Mouse (Mus musculus): ENCODE results near the gene Foxj2.

DNA sequence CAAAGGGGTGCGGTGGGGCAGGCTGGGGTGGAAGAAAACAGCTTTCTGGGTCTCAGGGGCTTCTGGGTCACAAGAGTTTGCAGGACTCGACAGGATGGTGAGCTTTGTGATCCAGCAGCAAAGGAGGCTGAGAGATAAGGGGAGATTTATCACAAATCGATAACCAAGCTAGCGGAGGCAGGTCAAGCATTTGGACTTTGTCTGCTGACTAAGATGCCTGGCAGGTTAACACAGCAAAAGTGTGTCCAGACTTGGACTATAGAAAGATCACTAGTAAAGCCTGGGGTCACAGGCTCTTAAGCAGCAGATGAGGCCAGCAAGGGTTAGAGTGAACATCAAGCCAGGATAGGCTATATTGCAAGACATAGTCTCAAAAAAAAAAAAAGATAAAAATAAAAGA, 38.5 kb upstream of the Foxj2 start:
- TF ChIP-seq GABPA (IDR thresholded peaks at IDR 0.05; ENCODE audit: insufficient replicate concordance, low read depth, low read length), result no peak
- no peak for TF ChIP-seq POLR2A (IDR thresholded peaks at IDR 0.05; ENCODE audit: low read depth, low read length)
- TF ChIP-seq CTCF (conservative IDR thresholded peaks at IDR 0.05 in 1 of 2, IDR thresholded peaks at IDR 0.05 in 1 of 2; ENCODE audit: low read depth in 2 of 2, low read length in 2 of 2), result no peak
- TF ChIP-seq EP300 (IDR thresholded peaks at IDR 0.05; ENCODE audit: low read length), result no peak
- no peak for TF ChIP-seq TCF12 (IDR thresholded peaks at IDR 0.05; ENCODE audit: low read depth, low read length)
- no peak for TF ChIP-seq E2F4 (IDR thresholded peaks at IDR 0.05; ENCODE audit: insufficient replicate concordance, low read depth, low read length)
- TF ChIP-seq SMC3 (IDR thresholded peaks at IDR 0.05; ENCODE audit: low read depth, low read length), result no peak
- no peak for TF ChIP-seq MAFK (IDR thresholded peaks at IDR 0.05; ENCODE audit: insufficient replicate concordance, low read length)
- TF ChIP-seq RAD21 (IDR thresholded peaks at IDR 0.05; ENCODE audit: low read depth, low read length), result no peak
- no peak for TF ChIP-seq ZNF384 (IDR thresholded peaks at IDR 0.05; ENCODE audit: low read depth, low read length)
- TF ChIP-seq MAZ (IDR thresholded peaks at IDR 0.05; ENCODE audit: low read depth, low read length), result no peak
- TF ChIP-seq JUND (conservative IDR thresholded peaks at IDR 0.05; ENCODE audit: low read depth, low read length), result no peak
- TF ChIP-seq HCFC1 (IDR thresholded peaks at IDR 0.05; ENCODE audit: low read depth, low read length), result no peak
